Mouse (Mus musculus): ENCODE measurements at regions not wholly inside any gene's neighbourhood (a gene's known extent, or its start where the extent isn't known, plus 50 kb on each side); places are given as distances from the start of the nearest gene placed in this dataset.

- Histone ChIP-seq H3K9me3 (replicated peaks) (peaks cover 33% of the 10 kb centered on the region), H3K4me3 (ENCODE audit: low read depth, low read length) (no peak overlapping the region), H3K27me3 (ENCODE audit: insufficient read depth, low read length) (no peaks in the 10 kb centered on the region; the same call in 1 of the 2 replicates), H3K4me1 (ENCODE audit: insufficient read depth, low read depth, low read length) (no peaks in the 10 kb centered on the region), H3K36me3 (replicated peaks) (no peaks in the 10 kb centered on the region)
- TF ChIP-seq POLR2AphosphoS5 (IDR thresholded peaks at IDR 0.05; ENCODE audit: insufficient replicate concordance, low read depth, low read length), result no peak
- DNase-seq (ENCODE audit: low spot score) (no peak), ATAC-seq (ENCODE audit: extremely low read depth, insufficient number of reproducible peaks, low FRiP score, poor library complexity, severe bottlenecking) (no peak)
Observed at GRCm38 (mm10) chr13:51042881-51043402, 57.7 kb upstream of the Spin1 start.
